Mouse (Mus musculus) kidney, postnatal 25 days (tissue): ENCODE results near the gene Gnb4.
A peak's percentile ranks its signal among the peaks of the same experiment; 100 is the strongest.

Experiments
- DNase-seq, 2 experiments: peaks; one replicate each; pipeline ENCODE4 v3.0.0; 2021; ENCODE audit warnings: mixed read lengths in 2 of 2

Gnb4 gene

GRCm38 (mm10) chr3:32616331-32617052, at the start of gene Gnb4:
TSS of gene Gnb4 (minus strand) at chr3:32616585.
- peak; percentile 38 to 63 for DNase-seq

- DNase-seq = no peak
Measured at GRCm38 (mm10) chr3:32661556-32661930, 45.2 kb upstream of the Gnb4 start.

- DNase-seq = no peak
Measured at GRCm38 (mm10) chr3:32660831-32661555, 44.6 kb upstream of the Gnb4 start.

GRCm38 (mm10) chr3:32660276-32660675, 43.9 kb upstream of the Gnb4 start:
- DNase-seq = no peak

GRCm38 (mm10) chr3:32659506-32659905, 43.1 kb upstream of the Gnb4 start:
- no peak for DNase-seq

- no peak for DNase-seq
Measured at GRCm38 (mm10) chr3:32658821-32659220, 42.4 kb upstream of the Gnb4 start.

- no peak for DNase-seq
Measured at GRCm38 (mm10) chr3:32658401-32658800, 42.0 kb upstream of the Gnb4 start.

GRCm38 (mm10) chr3:32656398-32656994, 40.1 kb upstream of the Gnb4 start:
- DNase-seq = no peak

- DNase-seq = no peak
Measured at GRCm38 (mm10) chr3:32655994-32656393, 39.6 kb upstream of the Gnb4 start.

- DNase-seq = no peak
Measured at GRCm38 (mm10) chr3:32652739-32653138, 36.4 kb upstream of the Gnb4 start.

GRCm38 (mm10) chr3:32649284-32649683, 32.9 kb upstream of the Gnb4 start:
- no peak for DNase-seq

GRCm38 (mm10) chr3:32646918-32647317, 30.5 kb upstream of the Gnb4 start:
- no peak for DNase-seq

- DNase-seq = no peak
Measured at GRCm38 (mm10) chr3:32644751-32645150, 28.4 kb upstream of the Gnb4 start.

GRCm38 (mm10) chr3:32642116-32642515, 25.7 kb upstream of the Gnb4 start:
- no peak for DNase-seq

GRCm38 (mm10) chr3:32638240-32638639, 21.9 kb upstream of the Gnb4 start:
- DNase-seq = peak; percentile 26 to 64

- DNase-seq = no peak
Measured at GRCm38 (mm10) chr3:32632760-32633264, 16.4 kb upstream of the Gnb4 start.

- no peak for DNase-seq
Measured at GRCm38 (mm10) chr3:32630210-32630609, 13.8 kb upstream of the Gnb4 start.

GRCm38 (mm10) chr3:32628141-32628540, 11.8 kb upstream of the Gnb4 start:
- no peak for DNase-seq

- no peak for DNase-seq
Measured at GRCm38 (mm10) chr3:32622106-32622505, 5.7 kb upstream of the Gnb4 start.

- DNase-seq = no peak
Measured at GRCm38 (mm10) chr3:32621658-32622057, 5.3 kb upstream of the Gnb4 start.

- no peak for DNase-seq
Measured at GRCm38 (mm10) chr3:32617053-32617642, 763 bp upstream of the Gnb4 start.

- no peak for DNase-seq
Measured at GRCm38 (mm10) chr3:32616006-32616330, 417 bp downstream of the Gnb4 start.

GRCm38 (mm10) chr3:32615376-32615775, 1.0 kb downstream of the Gnb4 start:
- no peak for DNase-seq

GRCm38 (mm10) chr3:32614786-32615185, 1.6 kb downstream of the Gnb4 start:
- no peak for DNase-seq
